Mouse (Mus musculus): Measurements from ENCODE around the gene Gps1. TPM values are rescaled to one million over a fixed set of nuclear protein-coding genes. Genes with fewer than 3 reads are reported as not detected.
"Not testable (repeated sequence)": the region's sequence is repeated elsewhere in the genome, so short reads cannot be mapped to it uniquely, and the experiment has no call there.

Gene Gps1
- polyA plus RNA-seq, 1 experiment from 2014 or later: 113 TPM

DNA sequence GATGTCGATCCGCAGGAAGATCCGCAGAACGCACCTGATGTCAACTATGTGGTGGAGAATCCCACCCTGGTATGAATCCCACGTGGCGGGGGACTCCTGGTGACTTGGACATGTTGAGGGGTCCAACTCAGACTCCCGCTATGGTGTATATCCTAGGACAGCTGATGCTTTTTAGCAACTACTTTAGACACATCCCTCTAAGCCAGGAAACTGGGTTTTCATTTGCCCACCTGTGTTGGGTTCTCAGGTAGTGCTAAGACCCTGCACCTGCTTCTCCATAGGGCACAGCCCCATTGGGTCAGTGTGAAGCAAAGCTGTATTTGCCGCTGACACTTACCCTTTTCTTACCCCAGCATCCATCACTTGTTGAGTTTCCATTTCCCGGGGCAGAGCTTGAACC, 1.1 kb downstream of the Gps1 start:
- WGBS: 33% methylated on average over 9 of the region's 9 CpGs
- no peaks in the 10 kb centered on the region for H3K9me3 ChIP-seq (replicated peaks)
- H3K27ac ChIP-seq: no peak overlapping the region
- peaks cover 15% of the 10 kb centered on the region for H3K4me1 ChIP-seq (replicated peaks)
- peak overlapping the region; percentile 85 for H3K9ac ChIP-seq
- no peak for ATAC-seq (replicated peaks; ENCODE audit: insufficient number of reproducible peaks, insufficient read depth, low FRiP score, low read depth)
- H3K4me3 ChIP-seq: peak overlapping the region; percentile 95
- H3K4me2 ChIP-seq: peak overlapping the region; percentile 97
- peaks cover 46% of the 10 kb centered on the region for H3K36me3 ChIP-seq
- no peaks in the 10 kb centered on the region for H3K27me3 ChIP-seq

DNA sequence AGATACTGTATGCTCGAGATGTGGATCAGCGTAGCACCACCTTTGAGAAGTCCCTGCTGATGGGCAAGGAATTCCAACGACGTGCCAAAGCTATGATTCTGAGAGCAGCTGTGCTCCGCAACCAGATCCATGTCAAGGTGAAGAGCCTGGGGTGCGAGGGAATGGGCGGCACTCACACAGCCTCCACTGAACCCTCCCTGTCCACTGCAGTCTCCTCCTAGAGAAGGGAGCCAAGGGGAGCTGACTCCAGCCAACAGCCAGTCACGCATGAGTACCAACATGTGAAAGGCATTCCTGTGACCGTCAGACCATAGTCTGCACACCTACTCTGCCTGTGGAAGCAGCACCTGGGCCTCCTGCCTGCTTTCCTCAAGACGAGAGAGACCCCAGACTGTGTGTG, 4.4 kb downstream of the Gps1 start:
- H3K4me2 ChIP-seq; H3K9ac ChIP-seq; H3K9me3 ChIP-seq (replicated peaks); ATAC-seq (replicated peaks; ENCODE audit: insufficient number of reproducible peaks, insufficient read depth, low FRiP score, low read depth); H3K4me3 ChIP-seq; H3K27me3 ChIP-seq; H3K27ac ChIP-seq: not testable (repeated sequence)
- H3K4me1 ChIP-seq (replicated peaks): peaks cover 12% of the 10 kb centered on the region
- WGBS: 84% methylated on average over 9 of the region's 10 CpGs
- peaks cover 71% of the 10 kb centered on the region for H3K36me3 ChIP-seq

DNA sequence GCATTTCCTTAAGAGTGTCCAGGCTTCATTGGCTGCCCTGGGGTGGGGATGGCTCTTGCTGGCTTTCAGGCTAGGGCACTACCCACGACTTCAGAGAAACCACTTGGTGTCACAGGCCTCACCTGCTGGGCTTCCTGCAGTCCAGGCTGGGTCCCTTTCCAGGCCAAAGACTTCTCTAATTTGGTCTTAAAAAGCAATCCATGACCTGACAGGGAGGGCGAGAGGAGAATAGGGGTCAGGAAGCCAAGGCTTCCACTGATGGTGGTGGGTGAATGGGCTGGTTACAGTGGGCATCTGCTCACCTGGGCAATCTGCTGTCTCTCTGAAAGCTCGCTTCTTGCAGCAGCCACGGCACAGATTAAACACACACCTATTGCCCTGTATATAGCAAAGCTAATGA, 5.3 kb downstream of the Gps1 start:
- no peak overlapping the region for H3K4me3 ChIP-seq
- no peak overlapping the region for H3K4me2 ChIP-seq
- no peak for ATAC-seq (replicated peaks; ENCODE audit: insufficient number of reproducible peaks, insufficient read depth, low FRiP score, low read depth)
- peaks cover 73% of the 10 kb centered on the region for H3K36me3 ChIP-seq
- H3K9me3 ChIP-seq (replicated peaks): no peaks in the 10 kb centered on the region
- H3K9ac ChIP-seq: no peak overlapping the region
- H3K27me3 ChIP-seq: no peaks in the 10 kb centered on the region
- H3K27ac ChIP-seq: no peak overlapping the region
- H3K4me1 ChIP-seq (replicated peaks): peaks cover 9% of the 10 kb centered on the region
- 82% methylated on average over 4 of the region's 4 CpGs for WGBS

DNA sequence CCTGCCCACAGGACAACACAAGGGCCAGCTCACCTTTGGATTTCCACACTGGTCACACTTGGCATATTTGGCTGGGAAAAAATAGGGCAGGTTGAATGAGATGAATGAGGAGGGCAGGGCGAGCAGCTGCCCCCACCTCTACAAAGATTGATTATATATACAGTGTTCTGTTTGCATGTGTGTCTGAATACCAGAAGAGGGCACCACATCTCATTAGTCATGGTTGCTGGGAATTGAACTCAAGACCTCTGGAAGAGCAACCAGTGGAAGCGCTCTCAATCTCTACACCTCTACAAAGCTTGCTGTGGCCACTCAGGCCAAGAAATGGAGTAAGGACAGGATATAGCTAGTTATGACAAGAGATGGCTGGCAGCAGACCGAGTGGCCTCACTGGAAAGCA, 5.7 kb downstream of the Gps1 start:
- WGBS: 84% methylated on average over 3 of the region's 3 CpGs
- no peak overlapping the region for H3K4me2 ChIP-seq
- H3K27ac ChIP-seq: no peak overlapping the region
- no peak overlapping the region for H3K9ac ChIP-seq
- no peak overlapping the region for H3K4me3 ChIP-seq
- H3K36me3 ChIP-seq: peaks cover 77% of the 10 kb centered on the region
- no peaks in the 10 kb centered on the region for H3K9me3 ChIP-seq (replicated peaks)
- ATAC-seq (replicated peaks; ENCODE audit: insufficient number of reproducible peaks, insufficient read depth, low FRiP score, low read depth): no peak
- H3K27me3 ChIP-seq: no peaks in the 10 kb centered on the region
- peaks cover 11% of the 10 kb centered on the region for H3K4me1 ChIP-seq (replicated peaks)

DNA sequence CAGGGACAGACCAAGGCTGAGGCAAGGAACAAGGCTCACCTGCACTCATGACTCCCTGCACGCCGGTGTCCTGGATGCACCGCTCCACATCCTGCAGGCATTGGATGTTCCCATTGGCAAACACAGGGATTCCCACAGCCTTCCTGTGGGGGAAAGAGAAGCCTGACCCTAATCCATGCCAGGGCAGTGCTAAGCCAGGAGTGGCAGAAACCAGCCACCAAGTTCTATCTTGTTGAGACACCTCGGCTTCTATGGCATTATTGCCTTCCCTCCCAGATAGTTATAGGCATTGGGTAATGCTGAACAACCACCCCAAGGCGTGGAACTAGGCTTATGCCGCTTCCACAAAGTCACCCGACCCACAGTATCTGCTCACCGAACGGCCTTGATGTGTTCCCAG, 8.6 kb downstream of the Gps1 start:
- WGBS: 87% methylated on average over 9 of the region's 9 CpGs
- Histone ChIP-seq H3K4me3 (no peak overlapping the region), H3K9ac (no peak overlapping the region), H3K4me1 (replicated peaks) (peaks cover 20% of the 10 kb centered on the region), H3K27ac (no peak overlapping the region), H3K4me2 (no peak overlapping the region), H3K27me3 (no peaks in the 10 kb centered on the region), H3K9me3 (replicated peaks) (no peaks in the 10 kb centered on the region), H3K36me3 (peaks cover 61% of the 10 kb centered on the region)
- ATAC-seq (replicated peaks; ENCODE audit: insufficient number of reproducible peaks, insufficient read depth, low FRiP score, low read depth): no peak

DNA sequence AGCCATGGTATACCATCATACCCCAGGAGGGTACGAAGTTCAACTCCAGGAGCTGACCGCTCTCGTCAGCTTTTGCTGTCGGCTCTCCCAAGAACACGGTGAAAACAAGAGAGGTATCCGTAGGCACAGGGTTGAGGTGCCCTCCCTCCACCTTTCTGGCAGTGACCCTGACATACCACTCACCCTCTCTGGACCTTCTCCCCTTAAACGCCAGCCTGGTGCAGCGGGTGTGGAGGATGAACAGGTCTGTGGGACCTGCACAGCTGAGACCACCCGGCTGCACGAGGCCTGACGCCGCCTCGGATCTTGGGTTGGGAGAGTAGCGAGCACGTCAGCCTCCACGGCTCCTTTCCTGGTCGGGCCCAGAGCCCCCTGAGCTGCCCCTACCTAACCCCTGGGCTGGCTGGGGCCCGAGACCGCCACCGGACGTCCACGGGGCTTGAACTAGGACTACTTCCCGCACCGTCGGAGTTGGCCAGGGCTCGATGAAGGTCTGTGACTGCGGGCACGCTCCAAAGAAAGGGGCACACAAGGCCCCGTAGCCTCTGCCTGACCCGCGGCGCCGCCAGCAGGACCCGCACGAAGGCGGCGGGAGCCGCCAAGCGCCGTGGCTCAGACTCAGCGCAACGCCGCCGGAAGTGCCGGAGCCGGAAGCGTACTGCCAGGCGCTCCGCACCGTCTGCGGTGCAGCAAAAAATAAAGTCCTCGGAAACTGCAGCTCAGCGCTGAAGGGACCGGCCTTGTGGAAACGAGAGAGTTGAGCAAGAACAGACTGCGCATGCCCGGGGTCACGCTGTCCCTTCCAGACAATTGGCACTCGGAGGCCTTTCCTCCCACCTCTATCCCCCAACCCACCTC, 11.9 kb downstream of the Gps1 start, which contains the start of gene Dus1l:
Gene Dus1l, minus strand, starts transcription at position 648 of the 858 bp plus-strand sequence.
- Histone ChIP-seq H3K27me3 (no peaks in the 10 kb centered on the region), H3K9ac (peak within 1 kb of the TSS; percentile 93), H3K4me2 (peak within 1 kb of the TSS; percentile 93), H3K36me3 (peaks cover 30% of the 10 kb centered on the region), H3K4me1 (replicated peaks) (peaks cover 28% of the 10 kb centered on the region), H3K4me3 (peak within 1 kb of the TSS; percentile 88), H3K27ac (peak within 1 kb of the TSS; percentile 88), H3K9me3 (replicated peaks) (no peaks in the 10 kb centered on the region)
- ATAC-seq (replicated peaks; ENCODE audit: insufficient number of reproducible peaks, insufficient read depth, low FRiP score, low read depth): peak; percentile 87
- WGBS: 2% methylated on average over 59 of the region's 59 CpGs

DNA sequence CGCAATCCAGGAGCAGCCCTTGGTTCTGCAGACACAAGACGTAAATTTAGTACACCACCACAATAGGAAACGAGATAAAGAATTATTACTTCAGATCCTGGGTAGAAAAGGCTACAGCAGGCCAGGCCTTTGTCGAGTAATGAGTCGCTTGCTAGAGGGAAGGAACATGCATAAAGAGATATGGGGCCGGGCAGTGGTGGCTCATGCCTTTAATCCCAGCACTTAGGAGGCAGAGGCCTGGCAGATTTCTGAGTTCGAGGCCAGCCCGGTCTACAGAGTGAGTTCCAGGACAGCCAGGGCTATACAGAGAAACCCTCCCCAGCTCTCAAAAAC, 12.5 kb downstream of the Gps1 start:
- no peaks in the 10 kb centered on the region for H3K9me3 ChIP-seq (replicated peaks)
- H3K36me3 ChIP-seq: peaks cover 24% of the 10 kb centered on the region
- peaks cover 28% of the 10 kb centered on the region for H3K4me1 ChIP-seq (replicated peaks)
- peak overlapping the region; percentile 54 for H3K4me2 ChIP-seq
- WGBS: 18% methylated on average over 8 of the region's 8 CpGs
- peak overlapping the region; percentile 45; the same call in 1 of the 2 replicates for H3K9ac ChIP-seq
- peak overlapping the region; percentile 88 for H3K27ac ChIP-seq
- no peak for ATAC-seq (replicated peaks; ENCODE audit: insufficient number of reproducible peaks, insufficient read depth, low FRiP score, low read depth)
- peak overlapping the region; percentile 88 for H3K4me3 ChIP-seq
- H3K27me3 ChIP-seq: no peaks in the 10 kb centered on the region

DNA sequence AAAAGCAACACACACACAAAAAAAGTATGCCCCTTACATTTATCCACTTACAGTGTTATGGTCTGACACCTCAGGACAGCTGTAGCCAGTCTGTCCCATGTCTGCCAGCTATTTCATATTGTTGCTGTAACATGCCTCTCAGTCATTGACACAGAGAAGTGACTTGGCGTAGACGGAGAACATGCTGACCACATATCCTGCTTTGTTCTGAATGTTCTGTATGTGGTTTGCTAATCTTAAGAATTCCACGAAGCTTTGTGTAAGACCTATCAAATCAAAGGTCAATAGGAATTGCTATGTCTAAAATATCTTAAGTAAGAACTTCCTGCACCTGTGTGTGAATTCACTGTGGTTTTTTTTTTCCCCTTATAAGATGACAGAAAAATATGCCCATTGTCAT, 14.2 kb downstream of the Gps1 start:
- ATAC-seq (replicated peaks; ENCODE audit: insufficient number of reproducible peaks, insufficient read depth, low FRiP score, low read depth): no peak
- H3K9me3 ChIP-seq (replicated peaks): no peaks in the 10 kb centered on the region
- no peaks in the 10 kb centered on the region for H3K27me3 ChIP-seq
- no peak overlapping the region for H3K27ac ChIP-seq
- peaks cover 28% of the 10 kb centered on the region for H3K4me1 ChIP-seq (replicated peaks)
- H3K4me3 ChIP-seq: no peak overlapping the region
- H3K4me2 ChIP-seq: no peak overlapping the region
- WGBS: 78% methylated on average over 3 of the region's 3 CpGs
- no peak overlapping the region for H3K9ac ChIP-seq
- peaks cover 7% of the 10 kb centered on the region; the same call in 1 of the 2 replicates for H3K36me3 ChIP-seq

DNA sequence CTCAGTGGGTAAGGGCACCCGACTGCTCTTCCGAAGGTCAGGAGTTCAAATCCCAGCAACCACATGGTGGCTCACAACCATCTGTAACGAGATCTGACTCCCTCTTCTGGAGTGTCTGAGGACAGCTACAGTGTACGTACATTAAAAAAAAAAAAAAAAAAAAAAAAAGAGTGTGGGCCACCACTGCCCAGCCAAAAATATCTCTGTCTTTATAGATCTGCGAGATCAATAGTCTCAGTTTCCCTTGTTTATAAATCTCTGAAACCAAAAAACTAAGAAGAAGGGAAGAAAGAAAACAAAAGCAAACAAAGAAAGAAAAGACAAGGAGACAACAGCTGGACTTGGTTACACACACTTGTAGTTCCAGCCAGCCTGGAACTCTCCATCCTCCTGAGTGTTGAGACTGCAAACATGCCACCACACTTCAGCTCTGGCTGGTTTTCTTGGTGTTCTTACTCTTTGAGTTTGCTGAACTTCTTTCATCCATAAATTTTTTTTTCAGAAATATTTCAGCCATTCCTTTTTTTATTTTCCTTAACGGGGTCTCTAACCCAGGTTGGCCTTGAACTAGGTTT, 15.3 kb downstream of the Gps1 start:
- peaks cover 3% of the 10 kb centered on the region; the same call in 1 of the 2 replicates for H3K36me3 ChIP-seq
- no peaks in the 10 kb centered on the region for H3K9me3 ChIP-seq (replicated peaks)
- no peak overlapping the region for H3K4me3 ChIP-seq
- H3K4me2 ChIP-seq: no peak overlapping the region
- H3K9ac ChIP-seq: no peak overlapping the region
- H3K27ac ChIP-seq: peak overlapping the region; percentile 58
- ATAC-seq (replicated peaks; ENCODE audit: insufficient number of reproducible peaks, insufficient read depth, low FRiP score, low read depth): no peak
- 61% methylated on average over 6 of the region's 6 CpGs for WGBS
- peaks cover 28% of the 10 kb centered on the region for H3K4me1 ChIP-seq (replicated peaks)
- no peaks in the 10 kb centered on the region for H3K27me3 ChIP-seq

DNA sequence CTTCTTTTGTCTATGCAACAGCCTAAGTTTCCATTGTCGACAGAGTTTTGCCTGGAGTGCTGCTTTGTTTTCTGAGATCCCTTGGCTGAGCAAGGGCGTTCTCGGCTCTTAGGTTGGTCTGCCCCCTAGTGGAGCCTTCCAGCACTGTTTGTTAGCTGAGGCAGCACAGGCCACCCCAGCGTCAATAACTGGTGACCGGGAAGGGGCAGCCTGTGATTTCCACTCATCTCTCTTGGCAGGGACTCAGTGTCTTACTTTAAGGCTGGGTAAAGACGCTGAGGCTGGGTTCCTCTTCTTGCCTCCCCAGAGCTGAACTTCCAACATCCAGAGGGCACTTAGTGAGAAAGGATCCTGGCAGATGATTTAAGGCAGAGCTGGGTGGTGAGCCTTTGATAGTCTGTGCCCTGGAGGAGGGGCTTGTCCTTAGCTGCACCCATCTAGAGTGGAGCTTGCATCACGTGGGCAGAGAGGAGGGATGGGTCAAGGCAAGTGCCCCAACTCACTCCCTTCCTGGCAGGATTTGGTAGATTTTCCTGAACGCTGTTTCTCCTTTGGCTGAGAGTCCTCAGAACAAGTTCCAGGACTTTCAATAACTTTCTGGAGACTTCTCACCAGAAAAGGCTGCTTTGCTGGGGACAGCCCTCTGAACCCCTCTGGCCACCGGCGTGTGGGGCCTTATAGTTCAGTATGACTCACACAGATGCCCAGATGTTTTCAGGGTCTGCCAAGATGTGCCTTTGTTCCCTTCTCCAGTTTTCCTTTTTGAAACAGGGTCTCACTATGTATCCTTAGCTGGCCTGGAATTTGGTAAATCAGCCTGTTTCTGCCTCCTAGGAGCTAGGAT, 16.2 kb downstream of the Gps1 start:
- WGBS: 7% methylated on average over 10 of the region's 10 CpGs
- Histone ChIP-seq H3K4me3 (no peak overlapping the region), H3K27ac (peak overlapping the region; percentile 58)

DNA sequence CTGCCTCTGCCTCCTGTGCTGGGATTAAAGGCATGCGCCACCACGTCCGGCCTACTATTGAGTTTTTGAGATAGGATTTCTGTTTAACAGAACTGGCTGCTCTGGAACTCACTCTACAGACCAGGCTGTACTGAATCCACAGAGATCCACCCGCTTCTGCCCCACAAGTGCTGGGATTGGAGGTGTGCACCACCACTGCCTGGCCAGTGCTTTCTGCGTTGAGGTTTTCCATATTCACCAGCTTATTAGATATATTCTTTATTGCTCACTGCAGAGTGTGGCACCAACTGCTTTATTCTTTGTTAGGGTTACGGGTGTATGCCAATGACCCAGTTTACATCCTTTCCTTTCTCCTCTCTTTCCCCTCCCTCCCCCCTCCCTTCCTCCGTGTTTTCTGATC, 20.2 kb downstream of the Gps1 start:
- no peak overlapping the region for H3K4me3 ChIP-seq
- H3K9ac ChIP-seq: no peak overlapping the region
- peaks cover 32% of the 10 kb centered on the region for H3K36me3 ChIP-seq
- H3K4me2 ChIP-seq: no peak overlapping the region
- 79% methylated on average over 7 of the region's 7 CpGs for WGBS
- H3K4me1 ChIP-seq (replicated peaks): peaks cover 8% of the 10 kb centered on the region
- no peak for ATAC-seq (replicated peaks; ENCODE audit: insufficient number of reproducible peaks, insufficient read depth, low FRiP score, low read depth)
- H3K9me3 ChIP-seq (replicated peaks): no peaks in the 10 kb centered on the region
- no peaks in the 10 kb centered on the region for H3K27me3 ChIP-seq
- no peak overlapping the region for H3K27ac ChIP-seq

More for the DNA sequence above, 16.2 kb downstream of the Gps1 start:
- Histone ChIP-seq H3K9ac (peak overlapping the region; percentile 37), H3K9me3 (replicated peaks) (no peaks in the 10 kb centered on the region), H3K4me2 (peak overlapping the region; percentile 28; the same call in 1 of the 2 replicates), H3K36me3 (no peaks in the 10 kb centered on the region), H3K4me1 (replicated peaks) (peaks cover 19% of the 10 kb centered on the region), H3K27me3 (no peaks in the 10 kb centered on the region)
- peak; percentile 72 for ATAC-seq (replicated peaks; ENCODE audit: insufficient number of reproducible peaks, insufficient read depth, low FRiP score, low read depth)
